Mouse (Mus musculus) right cerebral cortex, postnatal 14 days (tissue): Measurements from ENCODE around the gene Ptpn14.

Source experiments
- DNase-seq: peaks from one replicate; pipeline ENCODE4 v3.0.0; 2022

Ptpn14 gene

DNA sequence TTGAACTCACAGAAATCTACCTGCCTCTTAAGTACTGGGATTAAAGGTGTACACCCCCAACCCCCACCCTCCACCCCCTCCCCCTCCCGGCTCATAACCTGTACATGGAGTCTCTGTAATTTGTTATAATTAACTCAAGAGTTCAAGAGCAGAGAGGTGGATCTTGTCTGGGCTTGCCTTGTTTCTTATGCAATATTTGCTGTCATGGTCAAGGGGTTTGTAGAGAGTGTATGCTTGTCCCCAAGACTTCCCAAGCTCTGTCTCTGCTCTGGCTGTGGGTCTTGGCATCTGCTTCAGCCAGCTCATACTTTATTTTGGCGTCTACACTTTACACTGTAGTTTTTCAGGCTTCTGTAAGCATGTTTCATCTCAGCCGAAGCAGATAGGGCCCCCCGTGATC, 86.3 kb downstream of the Ptpn14 start:
- no peak for DNase-seq

DNA sequence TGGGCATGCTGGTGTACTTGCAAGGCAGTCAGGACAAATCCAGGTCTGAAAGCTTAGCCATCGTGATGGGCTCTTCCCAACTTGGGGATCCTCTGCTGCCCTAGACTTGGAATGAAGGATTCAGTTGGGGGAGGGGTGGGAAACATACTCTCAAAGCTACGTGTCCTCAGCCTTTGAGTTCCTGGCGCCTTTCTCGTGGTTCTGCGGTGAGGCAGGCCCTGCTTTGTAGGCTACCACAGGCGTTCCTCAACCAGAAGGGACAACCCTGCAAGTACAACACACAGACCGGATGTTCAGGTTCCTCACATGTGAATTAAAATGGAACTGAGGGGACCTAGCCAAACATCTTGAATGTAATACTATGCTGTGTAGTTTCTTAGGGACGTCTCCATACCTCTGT, 89.0 kb downstream of the Ptpn14 start:
- no peak for DNase-seq

DNA sequence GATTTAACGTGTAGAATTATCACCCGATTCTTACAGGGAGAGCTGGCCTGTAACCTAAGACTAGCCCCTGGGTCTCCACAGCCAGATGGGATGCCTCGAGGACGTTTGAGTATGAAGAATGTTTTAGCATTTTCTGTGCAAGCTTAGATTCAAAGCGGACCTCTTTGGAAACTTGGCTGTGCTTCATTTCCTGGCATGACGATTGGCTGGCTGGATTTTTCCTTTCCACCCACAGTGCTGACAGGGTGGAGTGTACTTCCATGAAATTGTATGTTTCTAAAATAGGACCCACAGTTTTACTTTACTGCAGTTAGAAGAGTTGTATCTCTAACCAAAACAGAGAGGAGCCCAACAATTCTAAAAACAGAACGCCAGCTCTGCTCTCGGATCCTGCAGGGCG, 89.7 kb downstream of the Ptpn14 start:
- peak; percentile 34 for DNase-seq

DNA sequence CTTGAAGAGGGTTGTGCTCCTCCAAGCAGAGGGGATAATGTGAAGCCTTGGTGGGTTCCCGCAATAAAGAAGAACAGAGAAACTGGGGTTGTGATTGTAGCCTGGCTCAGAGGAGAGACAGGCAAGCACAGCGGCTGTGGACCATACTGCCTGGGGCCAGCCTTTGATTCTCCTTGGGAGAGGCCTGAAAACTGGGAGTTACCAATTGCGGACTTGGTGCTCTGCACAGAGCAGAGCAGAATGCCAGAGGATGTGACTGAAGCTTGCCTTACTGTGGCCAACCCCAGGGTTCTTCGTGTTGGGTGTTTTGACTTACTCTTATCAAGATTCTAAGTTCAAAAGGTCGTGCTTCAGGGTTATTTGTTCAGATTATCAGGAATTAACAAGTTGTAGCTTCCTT, 92.0 kb downstream of the Ptpn14 start:
- DNase-seq = no peak

DNA sequence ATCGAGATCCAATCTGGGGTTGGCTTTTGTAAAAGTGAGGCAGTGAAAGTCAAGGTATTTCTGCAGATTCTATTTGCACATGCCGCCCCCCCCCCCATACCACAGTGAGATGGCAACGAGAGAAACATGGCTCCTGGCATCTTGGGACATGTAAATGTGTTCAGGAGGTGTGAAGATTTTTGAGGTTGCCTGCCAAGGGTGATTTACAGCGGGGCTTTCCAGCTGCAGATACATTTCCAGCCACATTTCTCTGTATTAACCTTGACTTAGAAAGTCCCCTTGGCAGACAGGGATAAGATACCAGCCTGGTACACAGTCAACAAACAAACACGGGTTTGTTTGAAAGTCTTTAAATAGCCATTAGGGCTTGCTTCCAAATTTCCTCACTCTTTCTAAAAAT, 96.4 kb downstream of the Ptpn14 start:
- DNase-seq = no peak

GRCm38 (mm10) chr1:189830391-189830790, 102.3 kb downstream of the Ptpn14 start:
- DNase-seq = no peak

GRCm38 (mm10) chr1:189830797-189831232, 102.7 kb downstream of the Ptpn14 start:
- no peak for DNase-seq

DNA sequence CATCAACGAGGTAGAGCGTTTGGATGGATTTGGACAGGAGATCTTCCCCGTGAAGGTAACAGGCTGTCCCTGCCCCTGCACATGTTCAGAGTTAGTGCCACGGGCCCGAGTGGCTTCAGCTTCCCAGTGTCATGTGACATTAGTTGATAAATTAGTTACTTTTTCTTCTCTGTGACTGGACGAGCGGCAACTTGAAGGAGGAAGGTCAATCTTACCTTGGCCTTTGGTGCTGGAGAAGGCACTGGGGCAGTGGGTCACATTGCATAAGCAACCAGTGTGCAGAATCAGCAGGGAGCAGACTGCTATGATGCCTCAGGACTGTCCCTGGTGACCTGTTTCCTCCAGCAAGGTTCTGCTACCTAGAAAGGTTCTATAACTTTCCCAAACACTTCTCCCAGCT, 105.3 kb downstream of the Ptpn14 start:
- DNase-seq = no peak

DNA sequence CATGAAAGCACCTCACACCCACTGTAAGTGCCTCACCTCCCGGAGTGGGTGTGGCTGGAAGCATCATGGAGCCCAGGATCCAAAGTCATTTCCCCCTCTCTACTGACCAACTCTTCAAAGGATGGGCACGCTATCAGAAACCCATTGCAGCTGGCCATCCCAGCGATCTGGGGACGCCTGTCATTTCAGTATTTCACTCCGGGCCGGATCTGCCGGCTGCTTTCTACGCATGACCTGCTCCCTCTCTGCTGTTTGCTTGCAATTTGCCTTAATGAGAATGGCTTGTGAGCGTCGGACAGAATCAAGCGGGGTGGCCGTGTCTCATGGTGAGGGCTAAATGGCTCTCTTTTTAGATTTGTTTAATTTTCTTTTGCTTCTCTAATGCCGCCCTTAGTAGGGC, 106.1 kb downstream of the Ptpn14 start:
- DNase-seq = no peak

DNA sequence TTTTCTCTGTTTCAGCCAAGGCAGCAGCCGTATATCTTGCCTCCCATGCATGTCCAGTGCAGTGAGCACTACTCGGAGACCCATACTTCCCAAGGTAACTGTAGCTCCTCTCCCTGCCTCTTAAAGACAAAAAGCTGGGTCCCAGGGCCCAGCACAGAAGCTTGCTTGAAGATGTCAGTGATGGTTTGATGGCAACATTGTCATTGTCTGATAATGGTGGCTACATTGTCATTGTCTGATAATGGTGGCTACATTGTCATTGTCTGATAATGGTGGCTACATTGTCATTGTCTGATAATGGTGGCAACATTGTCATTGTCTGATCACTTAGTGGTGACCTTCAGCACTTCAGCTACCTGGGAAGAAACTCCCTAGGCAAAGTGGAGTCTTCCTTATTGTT, 118.3 kb downstream of the Ptpn14 start:
- DNase-seq = no peak

GRCm38 (mm10) chr1:189849550-189849949, 121.5 kb downstream of the Ptpn14 start:
- DNase-seq = no peak

GRCm38 (mm10) chr1:189852051-189852450, 124.0 kb downstream of the Ptpn14 start:
- DNase-seq = no peak

- DNase-seq = no peak
These were observed 124.4 kb downstream of the Ptpn14 start for GRCm38 (mm10) chr1:189852456-189852855.

DNA sequence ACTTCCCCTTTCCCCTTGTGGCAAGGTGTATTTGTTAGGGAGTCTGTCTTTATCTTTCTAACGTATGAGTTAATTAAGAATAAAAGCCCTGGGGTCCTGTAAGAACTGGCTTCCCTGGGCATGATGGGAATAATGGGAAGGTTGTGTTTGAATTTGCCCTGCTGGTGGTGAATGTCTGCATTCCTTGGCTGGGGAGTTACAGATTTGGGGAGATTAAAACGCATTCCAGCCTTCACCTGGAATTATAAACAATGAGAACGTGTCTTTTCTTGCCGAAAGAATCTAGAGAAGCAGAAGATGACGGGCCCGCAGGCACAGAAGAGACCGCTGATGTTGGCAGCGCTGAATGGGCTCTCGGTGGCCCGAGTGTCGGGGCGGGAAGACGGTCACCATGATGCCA, 126.6 kb downstream of the Ptpn14 start:
- DNase-seq = no peak

DNA sequence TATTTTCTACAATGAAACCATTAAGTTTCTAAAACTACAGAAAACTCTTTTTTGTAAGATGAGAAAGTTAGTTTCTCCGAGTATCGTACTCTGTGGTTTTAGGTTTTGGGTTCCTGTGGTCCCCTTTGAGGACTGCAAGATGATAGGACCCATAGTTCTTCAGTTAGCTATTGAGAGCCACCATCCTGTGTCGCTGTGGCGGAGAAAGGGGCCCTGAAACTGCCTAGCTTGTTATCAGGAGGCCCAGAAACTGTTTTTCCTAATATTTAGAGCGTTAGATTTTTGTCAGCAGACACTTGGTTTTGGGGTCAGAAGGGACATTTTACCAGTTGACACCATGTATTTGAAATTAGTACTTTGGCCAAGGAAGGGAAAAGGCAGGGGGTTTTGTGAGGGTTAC, 127.7 kb downstream of the Ptpn14 start:
- no peak for DNase-seq

DNA sequence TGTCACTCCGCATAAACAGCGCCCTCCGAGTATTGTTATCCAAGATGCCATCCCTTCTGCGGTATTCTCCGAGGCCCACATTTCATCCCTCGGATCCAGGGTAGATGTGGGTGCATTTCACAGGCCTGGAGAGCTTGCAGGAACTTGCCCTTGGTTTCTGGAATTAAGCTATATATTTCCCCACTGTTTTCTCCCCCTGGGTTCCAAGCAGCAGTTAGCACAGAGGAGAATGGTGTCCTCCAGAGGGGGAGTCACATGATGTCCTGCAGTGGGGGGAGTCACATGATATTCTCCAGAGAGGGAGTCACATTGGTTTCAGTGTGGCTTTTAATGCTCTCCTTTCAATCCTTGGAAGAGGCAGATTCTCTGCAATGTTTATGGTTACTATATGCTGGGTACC, 130.3 kb downstream of the Ptpn14 start:
- DNase-seq = no peak

GRCm38 (mm10) chr1:189860112-189860941, 132.3 kb downstream of the Ptpn14 start:
- no peak for DNase-seq

DNA sequence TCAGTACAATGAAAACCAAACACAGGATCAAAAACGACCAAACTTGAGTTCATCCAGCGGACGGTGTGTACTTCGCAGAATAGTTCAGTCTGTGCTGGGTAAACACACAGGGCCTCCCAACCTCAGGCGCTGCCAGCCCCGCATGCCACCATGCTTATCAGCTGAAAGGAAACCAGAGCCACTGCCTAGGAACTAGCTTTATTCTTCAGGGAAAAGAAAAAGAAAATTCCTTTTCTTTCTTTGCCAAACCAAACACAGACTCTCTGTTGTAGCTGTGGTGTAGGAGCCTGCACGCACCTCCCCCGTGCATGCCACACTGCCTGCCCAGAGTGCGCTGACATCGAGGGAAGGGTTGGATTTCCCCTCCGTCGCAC, 132.9 kb downstream of the Ptpn14 start:
- no peak for DNase-seq

- no peak for DNase-seq
These were observed 135.7 kb downstream of the Ptpn14 start for GRCm38 (mm10) chr1:189863727-189864126.

- DNase-seq = no peak
These were observed 136.2 kb downstream of the Ptpn14 start for GRCm38 (mm10) chr1:189864301-189864700.

DNA sequence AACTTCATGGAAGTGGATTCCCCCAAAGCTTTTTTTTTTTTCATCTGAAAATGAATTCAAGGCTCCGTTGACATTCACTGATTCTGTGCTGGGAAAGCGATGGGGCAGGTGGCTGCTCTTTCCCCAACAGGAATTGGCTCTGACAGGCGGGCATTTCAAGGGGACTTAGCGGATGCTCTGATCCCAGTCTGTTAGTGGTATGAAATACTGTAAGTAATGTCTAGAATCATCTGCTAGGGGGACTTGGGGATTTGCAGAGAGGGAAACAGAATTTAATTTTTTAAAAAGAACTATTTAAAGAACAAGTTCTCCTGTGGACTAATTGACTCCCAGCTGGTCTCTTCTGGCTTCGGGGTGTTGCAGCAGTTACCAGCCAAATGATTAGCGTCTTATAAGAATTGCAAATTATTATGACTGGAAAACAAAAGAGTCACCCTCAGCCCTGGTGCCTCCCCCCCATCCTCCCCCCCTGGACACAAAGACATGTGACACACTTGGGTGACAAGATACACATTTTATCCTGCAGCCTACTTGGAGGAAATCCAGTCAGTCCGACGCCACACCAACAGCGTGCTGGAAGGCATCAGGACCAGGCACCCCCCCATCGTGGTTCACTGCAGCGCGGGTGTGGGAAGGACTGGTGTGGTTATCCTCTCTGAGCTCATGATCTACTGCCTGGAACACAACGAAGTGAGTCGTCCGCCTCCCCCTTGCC, 136.9 kb downstream of the Ptpn14 start:
- no peak for DNase-seq

GRCm38 (mm10) chr1:189866621-189867020, 138.6 kb downstream of the Ptpn14 start:
- DNase-seq = no peak

- DNase-seq = no peak
These were observed 139.0 kb downstream of the Ptpn14 start for GRCm38 (mm10) chr1:189867034-189867433.

- DNase-seq = no peak
These were observed 139.4 kb downstream of the Ptpn14 start for GRCm38 (mm10) chr1:189867497-189867896.

- no peak for DNase-seq
These were observed 140.0 kb downstream of the Ptpn14 start for GRCm38 (mm10) chr1:189868036-189868435.
